Mouse (Mus musculus): ENCODE results near the gene Hoxc9.

Hoxc9 gene

GRCm38 (mm10) chr15:102955833-102956640 lies 20.2 kb upstream of the Hoxc9 start:
- DNase-seq (ENCODE audit: low spot score) = no peak

GRCm38 (mm10) chr15:102956906-102957305 lies 19.3 kb upstream of the Hoxc9 start:
- no peak for DNase-seq (ENCODE audit: low spot score)

GRCm38 (mm10) chr15:102959663-102960191 lies 16.5 kb upstream of the Hoxc9 start:
- no peak for DNase-seq (ENCODE audit: low spot score)

GRCm38 (mm10) chr15:102961728-102962127 lies 14.5 kb upstream of the Hoxc9 start:
- no peak for DNase-seq (ENCODE audit: low spot score)

- DNase-seq (ENCODE audit: low spot score) = no peak
These were observed 13.7 kb upstream of the Hoxc9 start for GRCm38 (mm10) chr15:102962492-102962891.

DNA sequence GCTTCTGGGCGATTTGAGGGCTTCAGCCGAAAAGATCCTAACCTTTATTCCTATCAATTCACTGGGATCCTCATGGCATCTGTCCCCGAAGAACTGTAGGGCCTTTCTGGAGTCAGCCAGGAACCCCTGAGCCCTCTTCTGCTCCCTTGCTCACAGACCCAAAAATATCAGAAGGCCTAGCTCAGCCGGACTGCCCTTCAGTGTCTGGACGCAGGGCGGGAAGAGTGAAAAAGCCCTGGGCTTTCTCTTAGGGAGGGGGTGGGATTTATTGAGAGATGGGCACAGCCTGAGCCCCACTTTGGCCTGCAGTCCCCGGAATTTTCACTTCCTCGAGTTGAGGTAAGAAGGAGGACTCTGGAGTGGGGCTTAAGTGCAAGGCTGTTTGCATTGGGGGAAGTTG lies 13.0 kb upstream of the Hoxc9 start:
- no peak for DNase-seq (ENCODE audit: low spot score)

DNA sequence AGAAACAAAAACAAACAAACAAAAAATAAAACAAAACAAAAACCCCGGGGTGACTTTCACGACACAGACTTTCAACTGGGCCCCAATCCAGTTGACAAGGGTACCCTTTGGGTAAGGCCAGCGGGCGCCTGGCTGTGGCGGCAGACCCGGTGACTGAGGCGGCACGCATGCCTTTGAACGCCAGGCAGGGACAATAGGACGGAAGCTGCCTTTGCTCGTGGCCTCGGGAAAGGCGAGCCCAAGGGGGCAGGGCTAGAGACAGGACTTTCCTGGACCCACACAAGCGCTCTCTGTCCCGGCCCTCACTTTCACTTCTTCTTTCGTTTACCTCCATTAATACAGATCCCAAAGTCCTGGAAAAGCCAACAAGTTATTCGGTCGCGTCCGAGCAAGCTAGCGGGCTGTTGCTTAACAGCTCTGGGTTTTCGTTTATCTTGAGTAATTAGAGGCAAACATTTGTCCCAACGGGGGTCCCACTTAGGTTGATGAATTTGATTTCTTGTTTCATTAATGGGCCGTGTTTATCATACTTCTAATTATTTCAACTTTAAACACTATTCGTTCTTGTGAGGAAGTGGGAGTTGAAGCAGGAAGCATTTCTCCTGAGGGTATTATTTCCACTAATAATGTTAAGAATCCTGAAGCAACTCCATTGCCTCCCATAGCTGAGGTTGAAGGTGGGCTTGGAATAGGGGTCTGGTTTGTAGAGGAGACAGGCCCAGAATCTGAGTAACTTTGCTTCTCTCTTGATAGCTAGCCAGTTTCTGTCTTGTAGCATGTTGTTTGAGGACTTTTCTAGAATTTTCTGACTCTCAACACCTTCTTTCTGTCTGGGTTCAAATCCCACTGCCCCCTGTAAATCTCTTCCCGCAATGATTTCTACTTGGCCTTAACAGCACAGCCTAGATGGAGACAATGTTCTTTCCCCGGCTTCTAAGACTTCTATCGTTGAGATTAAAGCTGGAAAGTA lies 12.3 kb upstream of the Hoxc9 start:
- DNase-seq (ENCODE audit: low spot score) = no peak

DNA sequence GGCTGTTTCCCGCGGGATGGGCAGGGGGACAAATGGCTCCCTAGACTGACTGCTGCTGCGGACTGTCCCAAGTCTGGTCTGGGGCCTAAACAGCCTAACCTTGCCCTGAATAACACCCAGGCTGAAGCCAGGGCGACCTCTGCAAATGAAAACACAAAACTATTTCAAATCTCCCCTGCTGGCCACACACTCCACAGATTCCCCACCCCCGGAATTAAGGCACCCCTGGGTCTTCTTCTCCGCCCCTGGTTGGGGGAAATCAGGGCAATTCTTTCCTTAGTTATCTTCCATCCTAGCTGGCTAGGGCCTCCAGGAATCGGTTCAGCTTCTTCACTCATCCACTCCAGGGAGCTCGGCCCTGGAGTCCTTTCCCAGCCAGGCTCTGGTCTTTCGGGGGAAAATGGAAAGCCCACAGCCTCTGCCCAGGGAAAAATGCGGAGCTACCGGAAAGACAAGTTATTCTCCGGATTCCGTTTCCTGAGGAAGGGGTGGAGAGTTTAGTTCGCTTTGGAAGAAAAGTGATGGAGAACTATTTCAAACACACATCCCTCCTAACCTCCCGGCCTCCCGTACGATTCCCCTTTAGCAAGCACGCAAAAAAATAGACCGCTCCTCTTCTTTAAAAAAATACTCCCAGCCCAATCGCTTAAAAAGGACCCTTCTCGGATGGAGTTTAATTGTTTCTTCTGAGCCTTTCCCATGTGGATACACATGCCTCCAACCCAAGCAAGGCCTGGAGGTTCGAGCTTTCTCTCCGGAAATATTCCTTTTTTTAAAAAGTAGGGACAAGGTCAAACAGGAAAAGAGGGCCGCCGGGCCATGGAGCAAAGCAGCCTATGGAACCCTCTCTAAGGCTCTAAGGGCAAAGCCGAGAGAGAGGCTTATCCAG lies 11.0 kb upstream of the Hoxc9 start:
- no peak for DNase-seq (ENCODE audit: low spot score)

- peak; percentile 75 for DNase-seq (ENCODE audit: low spot score)
These were observed 10.1 kb upstream of the Hoxc9 start for GRCm38 (mm10) chr15:102965892-102966775.

DNA sequence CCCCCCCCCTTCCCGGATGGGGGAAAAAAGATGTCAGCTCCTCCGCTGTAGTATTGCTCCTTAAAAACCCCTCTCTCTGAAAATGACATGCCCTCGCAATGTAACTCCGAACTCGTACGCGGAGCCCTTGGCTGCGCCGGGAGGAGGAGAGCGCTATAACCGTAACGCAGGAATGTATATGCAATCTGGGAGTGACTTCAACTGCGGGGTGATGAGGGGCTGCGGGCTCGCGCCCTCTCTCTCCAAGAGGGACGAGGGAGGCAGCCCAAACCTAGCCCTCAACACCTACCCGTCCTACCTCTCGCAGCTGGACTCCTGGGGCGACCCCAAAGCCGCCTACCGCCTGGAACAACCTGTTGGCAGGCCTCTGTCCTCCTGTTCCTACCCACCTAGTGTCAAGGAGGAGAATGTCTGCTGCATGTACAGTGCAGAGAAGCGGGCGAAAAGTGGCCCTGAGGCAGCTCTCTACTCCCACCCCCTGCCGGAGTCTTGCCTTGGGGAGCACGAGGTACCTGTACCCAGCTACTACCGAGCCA lies 9.4 kb upstream of the Hoxc9 start, which contains the start of gene Hoxc10:
Gene Hoxc10, plus strand, starts transcription at position 21 of the 536 bp plus-strand sequence.
- DNase-seq (ENCODE audit: low spot score) = no peak

- no peak for DNase-seq (ENCODE audit: low spot score)
These were observed 9.0 kb upstream of the Hoxc9 start, which contains the start of gene Hoxc5 for GRCm38 (mm10) chr15:102967312-102967510. Gene Hoxc5 (plus strand): TSS chr15:102967443.

- DNase-seq (ENCODE audit: low spot score) = no peak
These were observed 8.5 kb upstream of the Hoxc9 start for GRCm38 (mm10) chr15:102967511-102968397.

DNA sequence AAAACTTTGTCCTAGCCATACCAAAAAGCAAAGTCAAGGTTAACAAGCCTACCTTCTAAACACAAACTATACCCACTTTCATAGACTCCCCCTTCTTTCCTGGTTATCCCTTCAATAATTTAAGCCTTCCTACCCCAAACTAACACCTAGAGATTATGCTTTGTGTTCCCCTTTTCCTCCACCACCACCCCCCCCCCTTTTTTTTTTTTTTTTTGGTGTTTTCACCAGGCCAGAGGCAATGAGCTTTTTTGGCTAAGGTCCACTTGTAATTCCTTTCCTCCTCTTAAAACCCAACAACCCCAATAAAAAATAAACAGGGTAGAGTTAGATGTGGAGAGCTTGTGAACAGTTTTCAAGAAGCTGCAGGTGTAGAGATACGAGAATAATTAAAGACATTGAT lies 6.9 kb upstream of the Hoxc9 start:
- DNase-seq (ENCODE audit: low spot score) = no peak

DNA sequence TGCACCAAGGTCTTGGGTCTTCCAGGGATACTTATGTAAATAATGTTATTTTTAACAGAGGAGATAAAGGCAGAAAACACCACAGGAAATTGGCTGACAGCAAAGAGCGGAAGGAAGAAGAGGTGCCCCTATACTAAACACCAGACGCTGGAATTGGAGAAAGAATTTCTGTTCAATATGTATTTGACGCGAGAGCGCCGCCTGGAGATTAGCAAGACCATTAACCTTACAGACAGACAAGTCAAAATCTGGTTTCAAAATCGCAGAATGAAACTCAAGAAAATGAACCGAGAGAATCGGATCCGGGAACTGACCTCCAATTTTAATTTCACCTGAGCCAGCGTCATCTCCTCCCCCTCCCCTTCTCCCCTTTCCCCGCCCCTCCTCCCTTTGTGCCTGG lies 5.5 kb upstream of the Hoxc9 start:
- no peak for DNase-seq (ENCODE audit: low spot score)

GRCm38 (mm10) chr15:102972254-102972653 lies 4.0 kb upstream of the Hoxc9 start:
- DNase-seq (ENCODE audit: low spot score) = no peak

DNA sequence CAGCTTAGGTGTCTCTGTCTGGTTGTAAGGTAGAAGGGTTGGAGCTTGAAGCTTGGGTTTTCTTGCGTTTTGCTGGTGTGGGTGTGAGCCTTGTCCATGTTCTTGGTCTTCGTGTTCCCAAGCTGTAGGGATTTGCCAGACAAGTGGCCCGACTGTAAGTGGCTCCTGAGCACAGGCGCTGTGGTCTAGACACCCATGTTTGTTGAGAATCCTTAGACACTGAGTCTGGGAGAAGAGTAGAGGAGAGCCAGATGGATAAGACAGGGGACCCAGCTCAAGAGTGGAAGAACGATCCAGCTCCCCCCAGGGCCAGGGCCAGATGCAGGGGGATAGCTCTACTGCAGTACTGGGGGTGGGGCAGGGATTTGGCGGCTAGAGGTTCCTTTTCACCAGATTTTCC lies 3.5 kb upstream of the Hoxc9 start:
- DNase-seq (ENCODE audit: low spot score) = no peak

GRCm38 (mm10) chr15:102975034-102975433 lies 1.2 kb upstream of the Hoxc9 start:
- DNase-seq (ENCODE audit: low spot score) = no peak

- no peak for DNase-seq (ENCODE audit: low spot score)
These were observed 539 bp upstream of the Hoxc9 start for GRCm38 (mm10) chr15:102975688-102976111.

GRCm38 (mm10) chr15:102976631-102977422 lies 588 bp downstream of the Hoxc9 start:
- DNase-seq (ENCODE audit: low spot score) = peak; percentile 46

All from T-cell, adult 2 months (primary cell).